Mouse (Mus musculus) cerebellum, adult 18-20 months (tissue): ENCODE measurements at regions not wholly inside any gene's neighbourhood (a gene's known extent, or its start where the extent isn't known, plus 50 kb on each side); places are given as distances from the start of the nearest gene placed in this dataset.

ENCODE experiments used
- DNase-seq, 2 experiments: peaks; one replicate each; pipeline ENCODE4 v3.0.0; 2021

DNA sequence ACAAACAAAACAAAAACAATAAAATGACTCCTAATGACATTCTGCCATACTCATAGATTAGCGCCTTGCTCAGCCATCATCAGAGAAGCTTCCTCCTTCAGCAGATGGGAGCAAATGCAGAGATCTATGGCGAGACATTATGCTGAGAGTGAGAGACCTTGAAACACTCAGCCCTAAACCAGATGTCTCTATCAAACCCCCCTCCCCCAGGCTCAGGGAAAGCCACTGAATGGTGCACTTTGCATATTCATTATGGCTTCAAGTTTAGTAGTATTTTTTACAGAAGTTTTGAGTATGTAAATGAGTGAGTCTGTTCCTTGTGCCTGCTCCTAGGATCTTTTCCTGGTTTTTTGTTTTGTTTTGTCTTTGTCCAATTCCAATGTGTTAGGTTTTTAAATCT is 73.9 kb upstream of the Dapk1 start:
- DNase-seq = no peak

DNA sequence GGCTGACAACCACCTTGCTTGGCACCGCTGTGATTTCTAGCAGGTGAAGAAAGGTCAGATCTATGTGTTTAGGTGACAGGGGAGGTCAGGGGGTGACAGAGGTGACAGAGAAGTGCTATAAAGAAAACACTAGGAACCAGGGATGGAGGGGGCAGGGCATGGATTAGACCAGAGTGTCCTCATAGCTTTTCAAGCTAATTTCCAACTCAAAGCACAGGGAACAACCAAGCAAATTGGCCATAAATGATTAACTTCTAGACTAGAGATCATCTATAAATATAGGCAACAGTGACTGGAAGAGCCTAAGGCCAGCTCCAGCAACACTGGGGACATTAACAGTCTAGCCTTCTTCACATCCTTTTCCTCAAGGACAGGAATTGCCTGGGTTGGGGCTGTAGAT is 72.9 kb upstream of the Dapk1 start:
- no peak for DNase-seq

DNA sequence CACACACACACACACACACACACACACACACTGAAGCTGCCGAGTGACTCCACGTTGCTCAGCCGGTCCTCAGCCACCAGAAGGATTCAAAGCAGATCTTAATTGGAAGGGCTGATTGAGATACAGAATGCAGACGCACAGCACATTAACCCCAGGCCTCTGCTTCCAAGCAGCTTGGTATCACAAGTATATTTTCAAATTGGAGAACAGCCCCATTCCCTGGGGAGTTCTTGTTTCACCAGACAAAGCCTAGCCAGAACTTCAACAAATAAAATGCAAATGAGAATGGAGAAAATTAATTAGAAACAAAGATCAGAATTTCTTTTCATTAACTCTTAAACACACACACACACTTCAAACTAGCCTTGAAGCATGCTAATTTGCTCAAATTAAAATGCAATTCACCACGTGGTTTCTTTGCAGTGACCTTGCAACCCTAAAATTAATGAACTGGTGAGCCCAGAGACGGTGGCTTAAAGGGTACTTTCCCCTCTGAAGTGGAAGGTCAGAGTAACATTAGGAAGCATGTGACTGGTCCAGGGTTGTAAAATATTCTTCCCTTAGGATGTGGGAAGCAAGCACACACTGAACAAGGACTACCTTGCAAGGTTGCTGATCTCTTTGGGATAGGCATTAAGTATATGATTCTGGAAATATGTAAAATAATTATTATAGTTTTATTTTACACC is 72.2 kb upstream of the Dapk1 start:
- no peak for DNase-seq

DNA sequence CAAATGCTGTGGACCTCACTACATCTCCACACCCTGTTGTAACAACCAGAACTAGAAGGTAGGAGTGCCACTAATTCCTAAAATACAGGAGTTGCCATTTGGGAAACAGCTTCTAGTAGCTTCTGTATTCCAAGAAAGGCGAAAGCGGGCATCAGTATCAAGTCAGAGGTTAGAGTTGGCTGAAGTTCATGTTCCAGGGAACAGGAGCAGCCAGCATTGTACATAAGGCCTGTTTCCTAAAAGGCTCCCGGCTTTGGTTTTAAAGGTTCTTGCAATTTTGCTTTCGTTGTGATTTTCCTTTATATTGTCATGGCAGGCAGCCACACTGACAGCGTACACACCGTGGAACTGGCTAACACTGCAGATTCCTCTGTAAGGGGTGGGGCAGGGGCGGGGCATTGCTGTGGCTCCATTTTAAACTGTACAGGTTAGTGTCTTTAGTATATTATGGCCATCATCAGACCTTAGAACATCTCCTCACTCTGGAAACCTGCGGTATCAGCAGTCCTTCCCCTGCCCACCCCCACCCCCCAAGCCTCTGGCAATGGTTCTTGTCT is 67.8 kb upstream of the Dapk1 start:
- DNase-seq = no peak

DNA sequence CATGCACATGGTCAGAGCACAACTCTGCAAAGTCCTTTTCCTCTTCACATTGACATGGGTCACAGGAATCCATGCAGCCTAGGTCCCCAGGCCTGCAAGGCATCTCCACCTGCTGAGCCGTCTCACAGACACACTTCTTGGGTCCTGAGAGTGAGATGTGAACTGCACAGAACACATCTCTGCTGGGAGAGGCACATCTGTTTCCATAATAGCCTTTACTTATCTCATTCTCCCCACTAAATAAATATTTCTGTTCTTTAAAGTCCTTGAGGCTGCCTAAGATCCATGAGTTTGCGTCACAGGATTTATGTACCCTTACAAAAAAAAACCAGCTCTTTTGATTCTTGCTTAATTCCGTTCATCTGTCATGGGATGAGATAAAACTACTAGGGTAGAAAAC is 67.2 kb upstream of the Dapk1 start:
- DNase-seq = no peak

DNA sequence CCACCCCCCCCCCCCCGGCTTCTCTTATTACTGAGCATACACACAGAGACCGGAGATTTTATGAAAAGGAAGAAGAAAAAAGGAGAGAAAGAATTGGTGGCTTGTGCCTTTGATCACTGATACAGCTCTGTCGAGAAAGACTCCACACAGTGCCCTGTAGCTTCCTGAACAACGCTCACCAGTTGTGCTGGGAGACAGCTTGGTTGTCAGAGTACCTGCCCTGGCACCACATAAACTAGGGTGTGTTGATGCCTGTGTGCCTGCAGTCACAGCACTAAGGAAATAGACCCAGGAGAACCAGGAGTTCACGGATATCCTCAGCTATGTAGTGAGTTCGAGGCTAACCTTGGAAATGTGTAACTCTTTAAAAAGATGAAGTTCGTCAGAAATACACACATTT is 66.7 kb upstream of the Dapk1 start:
- no peak for DNase-seq

DNA sequence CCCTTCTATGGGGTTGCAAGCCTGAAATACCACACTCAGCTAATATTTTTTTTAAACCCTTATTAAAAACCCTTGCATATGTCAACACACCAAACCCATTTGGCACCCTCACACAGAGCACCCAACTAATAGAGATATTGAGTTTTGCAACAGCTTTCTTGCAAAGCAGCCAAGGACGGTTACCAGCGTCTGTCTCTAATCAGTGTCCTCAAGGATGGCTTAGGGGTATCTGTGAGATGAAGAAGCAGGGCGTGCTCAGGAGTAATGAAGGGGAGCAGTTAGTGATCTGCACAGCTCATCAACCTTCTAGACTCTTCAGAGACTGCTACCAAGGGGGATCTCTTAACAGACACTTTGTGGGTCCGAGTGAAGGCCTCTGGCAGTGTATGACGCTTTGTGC is 65.0 kb upstream of the Dapk1 start:
- no peak for DNase-seq

DNA sequence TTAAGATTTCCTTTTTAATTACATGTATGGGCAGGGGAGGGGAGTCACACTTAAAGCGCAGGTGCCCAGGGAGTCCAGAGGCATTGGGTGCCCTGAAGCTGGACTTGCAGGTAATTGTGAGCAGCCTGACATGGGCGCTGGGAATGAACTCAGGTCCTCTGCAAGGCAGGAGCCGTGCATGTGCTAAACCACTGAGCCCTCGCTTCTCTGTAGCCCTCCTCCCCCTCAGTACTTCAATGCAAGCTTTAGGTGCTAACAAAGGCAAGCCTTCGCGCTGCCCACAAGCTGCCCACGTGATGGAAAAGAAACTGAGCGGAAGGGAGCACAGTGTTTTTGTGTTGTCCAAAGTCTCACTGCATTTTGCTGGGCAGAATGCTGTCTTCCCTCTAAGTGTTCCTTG is 63.6 kb upstream of the Dapk1 start:
- DNase-seq = no peak

DNA sequence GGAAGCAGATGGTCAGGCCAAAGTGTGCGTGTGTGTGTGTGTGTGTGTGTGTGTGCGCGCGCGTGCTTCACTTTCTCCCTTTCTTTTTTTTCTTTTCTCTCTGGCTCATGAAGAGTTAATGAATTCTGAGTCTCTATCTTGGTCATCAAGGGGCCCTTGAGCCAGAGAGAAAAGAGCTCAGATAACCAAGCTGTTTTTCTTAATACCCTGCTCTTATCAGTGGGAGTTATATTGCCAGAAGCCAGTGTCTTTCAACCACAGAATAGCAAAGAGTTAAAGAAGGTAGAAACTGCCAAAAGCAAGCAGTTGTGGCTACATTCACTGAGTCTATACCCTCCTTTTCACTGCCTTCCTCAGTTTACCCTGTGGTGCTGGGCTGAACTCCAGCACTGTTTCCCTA is 60.6 kb upstream of the Dapk1 start:
- DNase-seq = no peak

DNA sequence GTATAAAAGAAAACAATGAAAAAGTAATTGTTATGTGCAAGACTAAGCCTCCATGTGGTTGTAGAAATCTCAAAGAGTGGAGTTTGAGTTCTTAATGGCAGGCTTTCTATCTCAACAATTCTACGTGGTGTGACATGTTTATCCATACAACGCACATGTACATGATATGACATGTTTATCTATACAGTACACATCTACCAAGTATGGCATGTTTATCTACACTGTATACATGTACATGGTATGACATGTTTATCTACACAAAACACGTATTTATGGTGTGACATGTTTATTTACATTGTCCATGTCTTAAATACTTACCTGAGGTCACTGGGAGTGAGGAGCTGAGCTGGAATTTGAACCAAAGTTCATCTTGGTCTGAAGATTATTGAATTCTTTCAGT is 57.4 kb upstream of the Dapk1 start:
- DNase-seq = no peak

DNA sequence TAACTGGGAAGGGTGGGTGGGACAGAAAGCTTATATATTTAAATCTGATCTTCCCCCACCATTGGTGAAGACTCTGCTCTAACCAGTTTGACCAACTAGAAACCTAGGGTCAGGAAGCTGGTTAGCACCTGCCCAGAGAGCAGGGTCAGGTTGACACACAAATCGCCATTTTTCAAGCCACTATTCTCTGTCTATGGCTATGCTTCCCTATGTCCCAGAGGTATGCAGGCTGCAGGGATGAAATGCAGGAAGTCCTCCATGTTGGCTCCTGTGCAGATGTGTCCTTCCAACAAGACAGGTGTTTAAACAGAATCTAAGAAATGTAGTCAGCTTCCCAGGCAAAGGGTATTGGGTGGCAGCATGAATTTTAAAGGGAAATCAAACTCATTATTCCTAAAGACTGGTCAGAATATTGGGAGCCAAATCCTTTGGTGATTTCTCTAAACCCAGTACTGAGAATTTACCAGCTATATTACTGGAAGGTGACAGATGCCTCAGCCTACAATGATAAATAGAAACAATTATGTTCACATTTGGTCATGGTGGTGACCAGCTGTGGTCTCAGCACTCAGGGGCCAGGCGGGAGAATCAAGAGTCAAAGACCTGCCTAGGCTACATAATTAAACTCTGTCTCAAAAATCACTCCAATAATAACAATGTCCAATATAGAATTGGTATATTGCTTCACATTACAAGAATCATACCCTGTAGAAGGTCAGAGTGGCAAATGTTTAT is 55.6 kb upstream of the Dapk1 start:
- DNase-seq = no peak
